Mouse (Mus musculus) forebrain, embryonic 14.5 days (tissue): ENCODE data around the gene Cyth1. TPM values are rescaled to one million over a fixed set of nuclear protein-coding genes. Genes with fewer than 3 reads are reported as not detected.

Experiments
- ATAC-seq: fragments of 200-750 bp; cut with Nextera tagmentation; 2 replicates; pipeline ENCODE4 v1.8.0; 2017; ENCODE audit warnings: mild to moderate bottlenecking, moderate library complexity
- DNase-seq: peaks from one replicate; pipeline ENCODE4 v3.0.0-alpha.2; 2015; ENCODE audit warnings: low spot score
- H3K27ac ChIP-seq: fragments of 300-500 bp; sonication (generic); 2 replicates; pipeline ENCODE4 v1.5.1; 2014; ENCODE audit warnings: low read depth, mild to moderate bottlenecking, control low read depth, low read length, moderate library complexity
- H3K27me3 ChIP-seq: fragments of 300-500 bp; sonication (generic); replicated peaks from 2 replicates; pipeline ENCODE4 v1.6.1; 2014; ENCODE audit warnings: low read length, control low read depth, mixed read lengths; ENCODE audit not compliant: control insufficient read depth, insufficient read depth
- H3K36me3 ChIP-seq: fragments of 300-500 bp; sonication (generic); 2 replicates; pipeline ENCODE4 v1.6.1; 2014; ENCODE audit warnings: low read length, control low read depth; ENCODE audit not compliant: control insufficient read depth, insufficient read depth
- H3K4me1 ChIP-seq: fragments of 300-500 bp; sonication (generic); 2 replicates; pipeline ENCODE4 v1.6.1; 2014; ENCODE audit warnings: antibody characterized with exemption, low read length, control low read depth; ENCODE audit not compliant: control insufficient read depth, insufficient read depth
- H3K4me2 ChIP-seq: fragments of 300-500 bp; sonication (generic); 2 replicates; pipeline ENCODE4 v1.6.1; 2014; ENCODE audit warnings: mild to moderate bottlenecking, control low read depth, low read length
- H3K4me3 ChIP-seq: fragments of 300-500 bp; sonication (generic); 2 replicates; pipeline ENCODE4 v1.5.1; 2014; ENCODE audit warnings: low read depth, low read length, control low read depth
- H3K9ac ChIP-seq: fragments of 300-500 bp; sonication (generic); 2 replicates; pipeline ENCODE4 v1.6.1; 2014; ENCODE audit warnings: mild to moderate bottlenecking, low read length, control low read depth, moderate library complexity
- H3K9me3 ChIP-seq: fragments of 300-500 bp; sonication (generic); replicated peaks from 2 replicates; pipeline ENCODE4 v1.6.1; 2016; ENCODE audit warnings: low read length, control low read depth, mixed read lengths; ENCODE audit not compliant: control insufficient read depth
- WGBS: fragments of 180-500 bp; shearing (Covaris S2); extraction: QIAGEN DNeasy Blood & Tissue Kit; methylation state at CpG from one replicate; pipeline ENCODE4 v1.1.7; 2014; 5-methylcytosine and 5-hydroxymethylcytosine counted together
- polyA plus RNA-seq: library from polyadenylated mRNA; unstranded; fragments of >200 nt; fragmentation: Nextera tagmentation; extraction: Ambion mirVana; gene quantifications from 2 replicates; pipeline ENCODE4 v1.2.1, GENCODE M21; 2014

Gene Cyth1
- 21.9 and 24.8 TPM in 2 replicates for polyA plus RNA-seq

DNA sequence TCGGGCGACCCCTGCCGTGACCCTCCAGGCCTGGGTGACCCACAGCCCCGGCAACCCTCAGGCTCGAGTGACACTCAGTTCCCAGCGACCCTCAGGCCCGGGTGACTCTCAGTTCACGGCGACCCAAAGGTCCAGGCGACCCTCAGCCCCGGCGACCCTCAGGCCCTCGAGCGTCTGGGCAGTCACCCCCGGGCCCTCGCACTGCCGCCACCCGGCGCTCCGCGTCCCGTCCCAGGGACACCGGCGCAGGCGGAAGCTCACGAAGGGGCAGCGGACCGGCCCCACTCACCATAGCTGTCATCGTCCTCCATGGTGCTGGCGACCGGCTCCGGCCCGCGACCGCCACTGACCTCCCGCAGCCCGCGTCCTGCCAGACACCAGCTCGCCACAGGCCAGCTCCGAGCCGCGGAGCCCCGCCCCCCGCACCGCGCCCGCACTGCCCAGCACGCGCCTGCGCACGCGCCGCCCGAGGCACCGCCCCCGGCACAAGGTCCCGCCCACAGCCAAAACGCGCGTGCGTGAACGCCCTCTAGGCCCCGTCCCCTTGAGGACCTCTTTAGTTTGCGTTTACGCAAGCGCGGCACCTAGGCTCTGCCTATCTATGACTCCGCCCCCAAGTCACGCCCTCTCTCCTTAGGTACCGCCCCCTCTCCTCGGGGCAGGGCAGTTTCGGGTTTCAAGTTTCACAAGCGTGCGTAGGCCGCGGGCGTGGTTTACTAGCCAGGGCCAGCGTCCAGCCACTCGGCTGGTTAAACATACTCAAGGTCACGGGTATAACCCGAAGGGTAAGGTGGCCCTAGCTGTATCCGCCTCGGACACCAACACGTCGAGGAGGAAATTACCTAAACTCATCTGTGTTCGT is at the start of gene Cyth1:
Cyth1 (minus strand) TSS at position 443 of the 862 bp plus-strand sequence.
- Histone ChIP-seq H3K36me3 (no peaks in the 10 kb centered on the region), H3K4me2 (peak within 1 kb of the TSS; percentile 96), H3K9me3 (no peaks in the 10 kb centered on the region), H3K9ac (peak within 1 kb of the TSS; percentile 80), H3K27me3 (no peaks in the 10 kb centered on the region), H3K4me1 (peaks cover 16% of the 10 kb centered on the region), H3K27ac (peak within 1 kb of the TSS; percentile 58), H3K4me3 (peak within 1 kb of the TSS; percentile 80)
- ATAC-seq (peak; percentile 96), DNase-seq (peak; percentile 98)
- WGBS: under 1% methylated on average over 81 of the region's 86 CpGs

DNA sequence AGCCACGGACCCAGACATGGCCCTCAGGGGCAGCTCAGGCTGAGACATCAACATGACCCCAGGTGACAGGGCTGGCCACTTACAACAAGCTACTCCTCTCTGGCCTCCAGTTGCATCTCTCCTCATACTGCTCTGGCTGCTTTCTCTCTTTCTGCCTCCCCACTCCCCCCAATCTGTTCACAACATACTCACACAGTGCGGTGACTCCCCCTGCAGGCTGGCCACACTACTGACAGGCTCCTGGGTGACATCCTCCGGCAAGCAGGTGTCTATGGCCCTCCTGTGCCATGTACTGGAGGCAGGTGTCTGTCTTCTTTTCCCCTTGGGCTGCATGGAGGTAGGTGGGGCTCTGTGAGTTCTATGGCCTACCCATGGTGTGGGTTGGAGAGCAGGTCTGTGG is 49.6 kb upstream of the Cyth1 start:
- no peak for DNase-seq
- no peak overlapping the region for H3K27ac ChIP-seq
- WGBS: 86% methylated on average over 3 of the region's 3 CpGs

DNA sequence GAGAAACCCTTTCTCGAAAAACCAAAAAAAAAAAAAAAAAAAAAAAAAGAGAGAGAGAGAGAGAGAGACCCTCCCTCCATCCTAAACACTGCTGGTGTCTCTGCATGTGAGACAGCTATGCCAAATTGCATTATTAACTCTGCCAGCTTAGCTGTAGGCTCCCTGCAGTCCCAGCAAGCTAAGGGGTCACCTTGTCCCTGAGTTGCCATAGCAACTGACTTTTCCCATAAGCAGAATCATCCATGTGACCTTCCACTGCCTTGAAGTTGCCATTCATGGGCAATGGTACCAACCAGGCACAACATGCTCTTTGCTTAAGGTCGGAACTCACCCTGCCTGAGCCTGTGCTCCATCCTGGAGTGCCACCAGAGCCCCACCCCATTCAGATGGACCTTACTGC is 46.6 kb upstream of the Cyth1 start:
- 71% methylated on average over 2 of the region's 2 CpGs for WGBS
- Histone ChIP-seq H3K36me3 (no peaks in the 10 kb centered on the region), H3K27me3 (no peaks in the 10 kb centered on the region), H3K4me3 (no peak overlapping the region), H3K9ac (no peak overlapping the region), H3K9me3 (no peaks in the 10 kb centered on the region), H3K4me1 (peaks cover 6% of the 10 kb centered on the region; the same call in 1 of the 2 replicates), H3K4me2 (no peak overlapping the region), H3K27ac (no peak overlapping the region)
- DNase-seq (peak; percentile 24), ATAC-seq (no peak)

More for the DNA sequence above, 49.6 kb upstream of the Cyth1 start:
- H3K36me3 ChIP-seq: peaks cover 6% of the 10 kb centered on the region
- H3K9me3 ChIP-seq: no peaks in the 10 kb centered on the region
- no peaks in the 10 kb centered on the region for H3K4me1 ChIP-seq
- no peak overlapping the region for H3K4me2 ChIP-seq
- no peak overlapping the region for H3K4me3 ChIP-seq
- H3K27me3 ChIP-seq: no peaks in the 10 kb centered on the region
- ATAC-seq: no peak
- no peak overlapping the region for H3K9ac ChIP-seq

DNA sequence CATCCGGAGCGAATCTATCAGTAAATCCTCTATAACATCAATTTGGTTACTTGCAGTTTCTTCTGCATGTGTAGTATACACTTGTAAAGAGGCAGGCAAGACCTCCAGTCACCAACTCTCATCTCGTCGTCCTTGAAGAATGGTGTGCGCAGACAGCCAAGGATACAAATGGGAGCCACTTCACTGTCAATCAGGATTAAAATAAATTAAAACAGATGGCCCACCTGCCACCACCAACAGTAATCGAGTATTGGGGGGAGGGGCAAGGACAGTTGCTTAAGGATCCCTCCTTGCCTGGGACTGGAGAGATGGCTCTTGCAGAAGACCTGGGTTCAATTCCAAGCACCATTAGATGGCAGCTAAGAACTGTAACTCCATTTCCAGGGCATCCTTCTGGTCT is 44.3 kb upstream of the Cyth1 start:
- Histone ChIP-seq H3K27ac (no peak overlapping the region), H3K4me2 (no peak overlapping the region), H3K4me1 (peaks cover 14% of the 10 kb centered on the region), H3K9ac (no peak overlapping the region), H3K4me3 (no peak overlapping the region), H3K36me3 (peaks cover 1% of the 10 kb centered on the region), H3K9me3 (no peaks in the 10 kb centered on the region), H3K27me3 (no peaks in the 10 kb centered on the region)
- 53% methylated on average over 6 of the region's 6 CpGs for WGBS
- ATAC-seq: no peak
- no peak for DNase-seq

DNA sequence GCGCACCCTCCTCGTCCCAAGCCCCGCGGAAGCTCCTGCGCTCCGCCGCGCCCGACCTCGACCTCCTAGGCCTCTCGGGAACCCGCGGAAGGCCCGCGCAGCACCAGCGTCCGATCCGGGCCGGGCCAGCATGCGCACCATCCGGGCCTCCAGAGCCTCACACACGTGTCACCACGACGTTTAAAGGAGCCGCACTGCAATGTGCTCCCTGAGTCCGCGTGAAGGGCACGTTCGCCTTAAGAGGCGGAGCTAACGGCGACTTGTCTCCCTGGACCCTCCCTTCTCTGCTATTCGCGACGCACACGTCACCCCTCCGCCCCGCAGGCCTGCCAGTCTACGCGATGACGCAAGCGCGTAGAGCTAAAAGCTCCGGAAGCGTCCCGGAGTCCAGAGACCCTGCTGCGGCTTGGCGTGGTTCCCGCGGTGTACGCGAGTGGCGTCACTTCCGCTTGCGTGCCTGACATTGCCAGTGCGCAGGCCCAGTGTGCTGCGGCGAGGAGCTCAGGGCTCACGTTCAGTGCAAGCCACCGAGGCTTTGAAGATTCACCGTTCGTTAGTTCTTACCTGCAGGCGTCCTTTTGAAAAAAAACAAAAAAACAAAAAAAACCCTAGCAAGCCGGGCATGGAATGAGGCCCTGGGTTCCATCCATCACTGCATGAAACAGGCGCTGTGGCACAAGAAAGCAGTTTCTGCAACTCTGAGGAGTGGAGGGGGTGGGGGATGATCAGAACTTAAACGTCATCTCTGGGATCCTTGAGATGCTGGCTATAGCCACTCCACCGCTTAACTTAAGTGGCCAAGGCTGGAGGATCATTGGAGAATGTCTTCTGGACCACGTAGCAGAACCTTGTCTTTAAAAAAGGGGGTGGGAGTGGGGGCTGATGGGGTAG is 41.9 kb upstream of the Cyth1 start, which contains the start of gene Usp36:
Usp36 (minus strand) TSS at position 246 of the 891 bp plus-strand sequence.
- Histone ChIP-seq H3K9me3 (no peaks in the 10 kb centered on the region), H3K4me2 (peak within 1 kb of the TSS; percentile 87), H3K4me3 (peak within 1 kb of the TSS; percentile 64), H3K27me3 (no peaks in the 10 kb centered on the region), H3K27ac (peak within 1 kb of the TSS; percentile 87), H3K36me3 (peaks cover 25% of the 10 kb centered on the region), H3K9ac (peak within 1 kb of the TSS; percentile 72), H3K4me1 (peaks cover 14% of the 10 kb centered on the region)
- ATAC-seq (peak; percentile 99), DNase-seq (peak; percentile 100)
- under 1% methylated on average over 68 of the region's 68 CpGs for WGBS

DNA sequence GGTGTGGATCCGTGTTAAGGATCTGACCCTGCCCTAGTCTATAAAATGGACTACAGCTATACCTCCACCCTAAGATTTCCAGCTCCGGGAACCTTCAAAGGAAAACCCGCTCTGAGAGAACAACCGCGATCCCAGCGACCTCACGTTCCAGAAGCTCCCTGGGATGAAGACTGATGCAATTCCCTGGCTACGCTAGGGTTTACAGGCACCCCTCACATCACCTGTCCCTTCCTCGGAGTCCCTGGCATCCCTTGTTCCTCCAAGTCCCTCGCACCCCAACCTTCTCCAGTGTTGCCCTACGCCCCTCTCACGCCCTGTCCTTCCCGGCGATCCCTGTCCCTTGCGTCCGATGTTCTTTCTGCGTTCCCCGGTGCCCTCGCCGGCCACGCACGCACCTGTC is 41.2 kb upstream of the Cyth1 start:
- peak overlapping the region; percentile 61 for H3K27ac ChIP-seq
- no peaks in the 10 kb centered on the region for H3K9me3 ChIP-seq
- DNase-seq (no peak), ATAC-seq (no peak)
- peaks cover 14% of the 10 kb centered on the region for H3K4me1 ChIP-seq
- H3K9ac ChIP-seq: peak overlapping the region; percentile 67
- H3K4me3 ChIP-seq: peak overlapping the region; percentile 64
- WGBS: 0% methylated on average over 22 of the region's 22 CpGs
- no peaks in the 10 kb centered on the region for H3K27me3 ChIP-seq
- H3K36me3 ChIP-seq: peaks cover 32% of the 10 kb centered on the region
- peak overlapping the region; percentile 68 for H3K4me2 ChIP-seq

DNA sequence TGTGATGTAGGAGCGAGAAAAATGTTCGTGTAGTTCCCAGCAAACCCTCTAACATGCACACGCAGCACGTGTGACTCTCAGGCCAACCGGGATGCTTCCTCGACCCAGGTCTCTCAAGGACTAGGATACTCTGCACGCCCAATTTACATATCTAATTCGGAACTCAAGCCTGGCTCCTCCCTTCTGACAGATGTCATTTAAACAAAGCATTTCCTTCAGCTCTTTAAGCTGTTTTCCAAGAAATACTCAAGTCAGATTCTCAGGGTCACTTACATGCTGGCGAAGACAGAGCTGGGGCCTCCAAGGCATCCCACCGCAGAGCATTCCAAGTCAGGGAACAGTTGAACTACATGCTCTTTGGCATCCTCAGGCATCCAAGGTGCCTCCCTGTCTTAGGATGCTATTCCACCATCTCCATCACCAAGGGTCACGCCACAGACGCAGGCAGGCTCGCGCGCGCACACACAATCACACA is 40.7 kb upstream of the Cyth1 start:
- peak overlapping the region; percentile 64 for H3K4me3 ChIP-seq
- DNase-seq (no peak), ATAC-seq (no peak)
- peaks cover 14% of the 10 kb centered on the region for H3K4me1 ChIP-seq
- 2% methylated on average over 16 of the region's 16 CpGs for WGBS
- no peaks in the 10 kb centered on the region for H3K9me3 ChIP-seq
- H3K9ac ChIP-seq: peak overlapping the region; percentile 67
- H3K36me3 ChIP-seq: peaks cover 36% of the 10 kb centered on the region
- peak overlapping the region; percentile 68 for H3K4me2 ChIP-seq
- H3K27me3 ChIP-seq: no peaks in the 10 kb centered on the region
- H3K27ac ChIP-seq: no peak overlapping the region

DNA sequence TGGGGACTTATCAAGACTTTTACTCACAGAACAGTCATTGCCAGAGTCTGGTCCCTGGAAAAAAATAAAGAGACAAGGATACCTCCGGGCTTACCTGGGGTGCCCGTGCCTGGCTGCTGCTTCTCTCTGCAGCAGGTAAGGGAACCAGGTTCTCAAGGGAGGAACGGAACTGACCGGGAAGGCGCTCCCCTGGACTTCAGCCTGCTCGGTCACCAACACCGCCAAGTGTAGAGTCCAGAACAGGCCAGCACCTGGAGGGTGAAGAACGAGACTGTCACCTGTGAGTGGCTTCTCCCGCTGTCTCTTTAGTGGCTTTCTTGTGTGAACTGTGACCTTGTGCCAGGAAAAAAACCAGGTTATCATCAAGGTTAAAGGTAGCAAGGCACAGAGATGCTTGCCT is 39.2 kb upstream of the Cyth1 start:
- no peaks in the 10 kb centered on the region for H3K9me3 ChIP-seq
- WGBS: 96% methylated on average over 9 of the region's 9 CpGs

More for the DNA sequence above, 39.2 kb upstream of the Cyth1 start:
- DNase-seq (no peak), ATAC-seq (no peak)
- Histone ChIP-seq H3K36me3 (peaks cover 51% of the 10 kb centered on the region), H3K4me2 (no peak overlapping the region), H3K4me3 (no peak overlapping the region), H3K27ac (no peak overlapping the region), H3K4me1 (peaks cover 14% of the 10 kb centered on the region), H3K9ac (no peak overlapping the region), H3K27me3 (no peaks in the 10 kb centered on the region)
